Mouse (Mus musculus) stomach, embryonic 14.5 days (tissue): ENCODE results near the gene Hcrtr1. TPM values are rescaled to one million over a fixed set of nuclear protein-coding genes. Genes with fewer than 3 reads are reported as not detected.

Experiments used
- ATAC-seq: fragments of 200-750 bp; cut with Nextera tagmentation; 2 replicates; pipeline ENCODE4 v1.8.0; 2017; ENCODE audit warnings: low read depth, moderate TSS enrichment; ENCODE audit not compliant: insufficient number of reproducible peaks, insufficient read depth, low FRiP score
- H3K27ac ChIP-seq: fragments of 300-500 bp; sonication (generic); 2 replicates; pipeline ENCODE4 v1.5.1; 2014; ENCODE audit warnings: mild to moderate bottlenecking, low read length, moderate library complexity, mixed read lengths
- H3K27me3 ChIP-seq: fragments of 300-500 bp; sonication (generic); 2 replicates; pipeline ENCODE4 v1.6.1; 2014; ENCODE audit warnings: low read length, control low read depth, mixed read lengths; ENCODE audit not compliant: control insufficient read depth, insufficient read depth
- H3K36me3 ChIP-seq: fragments of 300-500 bp; sonication (generic); 2 replicates; pipeline ENCODE4 v1.6.1; 2014; ENCODE audit warnings: mild to moderate bottlenecking, control low read depth, low read length, moderate library complexity, mixed read lengths; ENCODE audit not compliant: control insufficient read depth, insufficient read depth
- H3K4me1 ChIP-seq: fragments of 300-500 bp; sonication (generic); 2 replicates; pipeline ENCODE4 v1.6.1; 2014; ENCODE audit warnings: low read length, control low read depth, mixed read lengths; ENCODE audit not compliant: control insufficient read depth, insufficient read depth
- H3K4me2 ChIP-seq: fragments of 300-500 bp; sonication (generic); replicated peaks from 2 replicates; pipeline ENCODE4 v1.6.1; 2014; ENCODE audit warnings: low read depth, low read length, control low read depth
- H3K4me3 ChIP-seq: fragments of 300-500 bp; sonication (generic); 2 replicates; pipeline ENCODE4 v1.5.1; 2014; ENCODE audit warnings: low read depth, low read length, control low read depth
- H3K9ac ChIP-seq: fragments of 300-500 bp; sonication (generic); replicated peaks from 2 replicates; pipeline ENCODE4 v1.6.1; 2014; ENCODE audit warnings: low read depth, mild to moderate bottlenecking, control low read depth, low read length, moderate library complexity, mixed read lengths
- H3K9me3 ChIP-seq: fragments of 300-500 bp; sonication (generic); 2 replicates; pipeline ENCODE4 v1.6.1; 2016; ENCODE audit warnings: low read depth, low read length, control low read depth; ENCODE audit not compliant: control insufficient read depth
- WGBS: fragments of 180-500 bp; shearing (Covaris S2); extraction: QIAGEN DNeasy Blood & Tissue Kit; methylation state at CpG from one replicate; pipeline ENCODE4 v1.1.7; 2014; 5-methylcytosine and 5-hydroxymethylcytosine counted together
- polyA plus RNA-seq: library from polyadenylated mRNA; unstranded; fragments of >200 nt; fragmentation: Nextera tagmentation; extraction: Ambion mirVana; gene quantifications from 2 replicates; pipeline ENCODE4 v1.2.1, GENCODE M21; 2014

The Hcrtr1 gene
- polyA plus RNA-seq, 1 experiment from 2014 or later = 0.26 TPM

DNA sequence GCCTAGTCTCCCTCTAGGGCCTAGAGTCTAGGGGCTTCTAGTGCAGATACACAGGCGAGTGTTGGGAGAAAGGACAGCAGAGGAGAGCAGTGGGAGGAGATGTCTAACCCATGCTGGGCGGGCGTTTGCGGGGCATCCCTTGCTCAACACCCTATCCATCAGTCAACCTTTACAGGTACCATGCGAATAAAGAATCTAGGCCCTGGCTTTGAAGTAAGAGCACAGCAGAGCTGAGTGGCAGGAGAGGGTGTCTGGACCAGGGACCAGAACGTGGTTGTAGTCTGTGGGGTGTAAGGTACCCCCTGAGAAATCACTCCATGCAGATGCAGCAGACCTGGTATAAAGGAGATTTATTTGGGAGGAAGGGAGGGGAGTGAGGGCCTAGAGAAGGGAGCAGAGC lies 25.0 kb upstream of the Hcrtr1 start:
- Histone ChIP-seq H3K36me3 (no peaks in the 10 kb centered on the region), H3K9ac (no peak overlapping the region), H3K27ac (no peak overlapping the region), H3K4me3 (no peak overlapping the region), H3K27me3 (0 out of 2 replicates have a peak, but pooled peaks cover 4% of the 10 kb centered on the region), H3K4me2 (no peak overlapping the region), H3K9me3 (no peaks in the 10 kb centered on the region), H3K4me1 (peaks cover 30% of the 10 kb centered on the region)
- 70% methylated on average over 6 of the region's 6 CpGs for WGBS
- no peak for ATAC-seq

DNA sequence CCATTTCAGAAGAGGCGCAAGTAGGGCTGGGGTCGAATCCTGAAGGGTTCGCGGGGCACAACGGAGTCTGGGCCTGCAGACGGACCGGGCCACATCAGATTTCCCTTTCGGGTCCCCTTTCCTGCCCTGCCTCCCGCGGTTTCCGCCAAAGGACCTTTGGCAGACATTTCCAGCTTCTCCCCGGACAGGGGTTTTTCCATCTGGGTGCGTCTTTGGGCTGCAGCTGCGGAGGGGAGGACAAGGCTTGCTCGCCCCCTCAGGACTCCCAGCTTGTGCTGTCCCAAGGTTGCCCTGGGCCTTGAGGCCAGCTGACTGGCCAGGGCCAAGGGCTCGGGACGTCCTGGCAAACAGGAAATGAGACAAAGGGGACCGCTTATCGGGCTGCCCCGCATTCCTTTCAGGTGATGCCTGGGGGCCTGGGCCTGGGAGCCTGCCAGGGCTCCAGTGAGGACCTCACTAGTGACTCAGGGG lies 24.3 kb upstream of the Hcrtr1 start:
- WGBS = 9% methylated on average over 20 of the region's 20 CpGs
- Histone ChIP-seq H3K27me3 (0 out of 2 replicates have a peak, but pooled peaks cover 4% of the 10 kb centered on the region), H3K9ac (no peak overlapping the region), H3K36me3 (no peaks in the 10 kb centered on the region), H3K4me2 (peak overlapping the region; percentile 33), H3K27ac (peak overlapping the region; percentile 34; the same call in 1 of the 2 replicates), H3K4me1 (peaks cover 28% of the 10 kb centered on the region), H3K4me3 (no peak overlapping the region), H3K9me3 (no peaks in the 10 kb centered on the region)
- ATAC-seq = 0 out of 2 replicates have a peak, but pooled peaks have one; percentile 38

DNA sequence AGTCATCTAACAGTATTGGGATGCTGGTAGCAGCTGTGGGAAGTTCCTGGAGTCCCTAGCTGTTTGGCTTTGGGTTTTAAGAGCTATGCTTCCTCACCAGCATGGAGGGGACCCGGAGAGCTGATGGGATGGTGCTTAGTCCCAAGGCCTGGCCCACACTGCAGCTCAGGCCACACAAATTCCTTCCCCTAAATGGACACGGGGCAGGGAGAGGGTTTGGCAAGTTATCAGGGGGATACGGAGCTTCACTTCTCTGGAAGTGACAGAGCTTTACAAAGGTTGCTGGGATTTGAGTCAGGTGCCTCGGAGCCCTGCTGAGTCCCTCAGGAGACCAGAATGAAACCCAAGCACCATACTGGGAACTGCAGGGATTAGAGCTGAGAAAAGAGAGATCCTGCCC lies 22.2 kb upstream of the Hcrtr1 start:
- Histone ChIP-seq H3K4me2 (no peak overlapping the region), H3K4me3 (no peak overlapping the region), H3K9me3 (no peaks in the 10 kb centered on the region), H3K27me3 (0 out of 2 replicates have a peak, but pooled peaks cover 4% of the 10 kb centered on the region), H3K27ac (no peak overlapping the region), H3K36me3 (no peaks in the 10 kb centered on the region), H3K9ac (no peak overlapping the region), H3K4me1 (peaks cover 10% of the 10 kb centered on the region)
- WGBS = 44% methylated on average over 4 of the region's 4 CpGs
- ATAC-seq = no peak

DNA sequence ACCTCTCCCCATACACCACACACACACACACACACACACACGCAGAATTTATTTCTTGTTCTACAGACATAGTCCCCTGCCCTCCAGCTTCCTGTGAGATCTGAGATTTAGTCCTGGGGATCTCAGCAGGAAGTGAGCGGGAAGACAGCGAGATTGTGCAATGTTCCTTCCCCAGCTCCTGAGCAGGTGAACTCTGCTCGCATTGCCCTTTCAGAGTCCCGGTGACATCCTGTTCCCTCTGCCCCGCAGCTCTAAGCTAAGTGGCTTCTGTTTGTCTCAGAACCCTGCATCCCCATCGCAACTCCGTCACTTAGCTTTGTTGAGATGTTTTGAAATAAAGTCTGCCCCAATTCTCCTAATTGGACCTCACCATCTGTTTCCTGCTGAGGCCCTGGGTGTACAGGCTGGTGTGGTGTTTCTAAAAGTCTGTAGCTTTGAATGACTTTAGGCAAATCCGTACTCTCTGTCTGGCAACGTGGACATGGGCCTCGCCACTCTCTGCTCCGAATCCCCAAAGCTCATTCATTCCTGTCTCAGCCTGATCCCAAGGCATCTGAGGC lies 17.7 kb upstream of the Hcrtr1 start:
- Histone ChIP-seq H3K4me2 (no peak overlapping the region), H3K9me3 (no peaks in the 10 kb centered on the region), H3K9ac (no peak overlapping the region), H3K36me3 (no peaks in the 10 kb centered on the region), H3K4me1 (no peaks in the 10 kb centered on the region), H3K27ac (no peak overlapping the region), H3K4me3 (no peak overlapping the region), H3K27me3 (peaks cover 2% of the 10 kb centered on the region; the same call in 1 of the 2 replicates)
- ATAC-seq = no peak
- WGBS = 76% methylated on average over 12 of the region's 12 CpGs

DNA sequence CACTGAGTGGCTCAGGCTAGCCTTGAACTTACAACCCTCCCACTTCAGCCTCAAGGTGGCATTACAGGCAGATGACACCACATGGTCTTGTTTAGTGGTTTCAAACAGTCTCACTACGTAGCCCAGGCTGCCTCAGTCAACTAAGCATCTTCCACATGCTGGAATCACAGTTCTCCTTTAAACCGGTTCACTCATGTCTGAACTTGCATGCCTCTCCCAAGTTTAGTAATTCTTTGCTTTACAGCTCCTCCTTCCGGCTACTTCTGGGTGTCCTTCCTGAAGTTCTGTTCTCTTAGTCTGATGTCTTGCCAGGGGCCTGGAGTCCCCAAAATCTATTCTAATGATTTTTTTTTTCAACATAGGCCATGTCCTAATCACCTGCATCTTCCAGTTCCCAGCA lies 15.1 kb upstream of the Hcrtr1 start:
- Histone ChIP-seq H3K9me3 (no peaks in the 10 kb centered on the region), H3K9ac (no peak overlapping the region), H3K4me3 (no peak overlapping the region), H3K4me2 (no peak overlapping the region), H3K27ac (no peak overlapping the region), H3K4me1 (no peaks in the 10 kb centered on the region), H3K36me3 (no peaks in the 10 kb centered on the region), H3K27me3 (peaks cover 2% of the 10 kb centered on the region; the same call in 1 of the 2 replicates)
- no peak for ATAC-seq
- WGBS = 74% methylated on average over 3 of the region's 3 CpGs

DNA sequence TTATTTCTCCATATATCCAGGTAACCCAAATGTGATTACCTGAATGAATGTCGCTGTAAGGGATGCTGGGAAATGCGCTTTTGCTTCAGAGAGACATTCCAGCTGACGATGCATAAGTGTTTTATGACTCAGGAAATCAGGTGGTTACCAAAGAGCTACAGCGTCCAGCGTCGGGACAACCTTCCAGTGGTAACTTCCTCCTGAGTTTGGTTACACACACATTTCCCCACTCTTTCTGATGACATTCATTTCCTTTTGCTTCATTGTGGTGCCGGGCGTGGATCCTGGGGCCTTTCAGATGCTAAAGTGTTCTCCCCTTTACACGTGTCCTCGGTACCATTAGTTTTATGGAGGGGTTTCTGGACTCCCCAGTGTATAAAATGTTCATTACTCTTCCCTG lies 9.2 kb upstream of the Hcrtr1 start:
- Histone ChIP-seq H3K4me3 (no peak overlapping the region), H3K9ac (no peak overlapping the region), H3K4me1 (no peaks in the 10 kb centered on the region), H3K27me3 (peaks cover 2% of the 10 kb centered on the region; the same call in 1 of the 2 replicates), H3K36me3 (no peaks in the 10 kb centered on the region), H3K4me2 (no peak overlapping the region), H3K27ac (no peak overlapping the region), H3K9me3 (no peaks in the 10 kb centered on the region)
- 77% methylated on average over 10 of the region's 10 CpGs for WGBS
- ATAC-seq = no peak

DNA sequence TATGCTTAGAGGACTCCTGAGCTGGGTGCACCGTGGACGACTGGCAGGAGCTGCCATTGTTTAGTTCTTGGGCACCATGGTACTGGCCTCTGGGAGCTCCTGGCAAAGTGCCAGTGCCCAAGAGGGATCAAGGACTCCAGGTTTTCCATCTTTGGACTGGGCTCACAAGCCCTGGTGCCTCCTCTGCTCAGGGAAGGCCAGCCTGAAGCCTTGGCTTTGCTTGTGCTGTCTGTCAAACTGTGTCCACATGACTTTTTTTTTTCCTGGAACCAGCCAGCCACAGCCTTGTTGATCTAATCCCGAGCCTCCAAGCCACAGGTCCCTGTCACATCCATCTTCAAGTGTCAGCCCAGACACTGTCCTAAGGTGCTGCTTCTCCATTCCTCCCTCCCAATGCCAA lies 2.6 kb upstream of the Hcrtr1 start:
- Histone ChIP-seq H3K4me3 (no peak overlapping the region), H3K4me1 (peaks cover 6% of the 10 kb centered on the region; the same call in 1 of the 2 replicates), H3K36me3 (no peaks in the 10 kb centered on the region), H3K9ac (no peak overlapping the region), H3K27ac (no peak overlapping the region), H3K4me2 (no peak overlapping the region), H3K27me3 (peaks cover 27% of the 10 kb centered on the region), H3K9me3 (no peaks in the 10 kb centered on the region)
- ATAC-seq = no peak
- 43% methylated on average over 3 of the region's 3 CpGs for WGBS

DNA sequence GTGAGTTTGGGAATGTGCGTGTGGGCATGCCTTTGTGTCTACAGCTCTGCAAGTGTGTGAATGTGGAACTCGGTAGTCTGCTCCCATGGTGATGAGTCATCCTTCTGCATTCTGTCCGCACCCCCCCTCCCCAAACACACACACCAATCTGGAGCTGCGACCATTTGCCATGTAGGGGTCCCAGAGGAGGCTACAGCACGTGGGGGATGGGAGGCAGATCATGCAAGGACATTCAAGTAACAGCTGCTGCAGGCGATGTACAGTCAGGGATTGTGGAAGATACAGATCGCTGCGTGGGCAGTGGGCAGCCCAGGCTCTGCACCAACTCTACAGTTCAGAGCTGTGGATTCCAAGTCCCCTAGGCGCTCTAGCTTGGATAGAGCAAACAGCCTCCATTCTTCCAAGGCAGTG lies 1.8 kb upstream of the Hcrtr1 start:
- no peak for ATAC-seq
- WGBS = 49% methylated on average over 9 of the region's 9 CpGs
- H3K27me3 ChIP-seq = peaks cover 27% of the 10 kb centered on the region

More for the DNA sequence above, 1.8 kb upstream of the Hcrtr1 start:
- H3K4me1 ChIP-seq = peaks cover 6% of the 10 kb centered on the region; the same call in 1 of the 2 replicates
- no peak overlapping the region for H3K4me3 ChIP-seq
- no peak overlapping the region for H3K27ac ChIP-seq
- H3K9me3 ChIP-seq = no peaks in the 10 kb centered on the region
- no peak overlapping the region for H3K9ac ChIP-seq
- H3K4me2 ChIP-seq = no peak overlapping the region
- no peaks in the 10 kb centered on the region for H3K36me3 ChIP-seq
